8 mouse cellular contexts compared by ENCODE assay signal in genomic region chr10:78009184-78009944, GRCm38 (mm10). TPM values are rescaled to one million over a fixed set of nuclear protein-coding genes. Genes with fewer than 3 reads are reported as not detected.
A peak's percentile ranks its signal among the peaks of the same experiment; 100 is the strongest.
DNase-seq lines count a peak whose midpoint lies in the region; ATAC-seq and TF ChIP-seq lines count a peak whose summit lies in the region.

No protein-coding gene starts in this region.

- peaks cover 2 to 30% of the 10 kb centered on the region in 2 experiments for H3K36me3 ChIP-seq in CH12.LX (replicated peaks in 1 of 2; ENCODE audit: control insufficient read depth in 1 of 2, insufficient read depth in 1 of 2, low read length in 1 of 2)
- peaks cover 4% of the 10 kb centered on the region for H3K36me3 ChIP-seq in forebrain, embryonic 12.5 days (replicated peaks)
- H3K36me3 ChIP-seq in liver, postnatal 0 days (replicated peaks; ENCODE audit: insufficient read depth, low read length), result peaks cover 4% of the 10 kb centered on the region; the same call in 1 of the 2 replicates
- no peaks in the 10 kb centered on the region for H3K36me3 ChIP-seq in neural tube, embryonic 14.5 days (ENCODE audit: control insufficient read depth, insufficient read depth, low read length)

- H3K9me3 ChIP-seq in CH12.LX (replicated peaks; ENCODE audit: low read length), result peaks cover 1% of the 10 kb centered on the region
- no peaks in the 10 kb centered on the region for H3K9me3 ChIP-seq in forebrain, embryonic 12.5 days
- H3K9me3 ChIP-seq in liver, postnatal 0 days (ENCODE audit: low read length), result no peaks in the 10 kb centered on the region
- H3K9me3 ChIP-seq in neural tube, embryonic 14.5 days (ENCODE audit: control insufficient read depth, low read length), result no peaks in the 10 kb centered on the region

- peak; percentile 95 for DNase-seq in CH12.LX (ENCODE audit: extremely low read depth)
- DNase-seq in c-Kit-positive CD71-positive TER-119-negative erythroid progenitor cells, embryonic 14.5 days (ENCODE audit: low read depth), result peak; percentile 90
- peak; percentile 97 for DNase-seq in heart, postnatal 10 days
- DNase-seq in large intestine, adult 2 months (ENCODE audit: low read depth, low spot score), result peak; percentile 78
- peak; percentile 99 for DNase-seq in liver, postnatal 0 days
- peak; percentile 98 for DNase-seq in testis, postnatal 10 days (ENCODE audit: low spot score)

- peak overlapping the region; percentile 83 for H3K4me2 ChIP-seq in CH12.LX (ENCODE audit: insufficient read depth, low read depth, poor library complexity, severe bottlenecking)
- H3K4me2 ChIP-seq in forebrain, embryonic 12.5 days, result peak overlapping the region; percentile 85
- peak overlapping the region; percentile 87 for H3K4me2 ChIP-seq in liver, postnatal 0 days (ENCODE audit: low read depth, low read length)
- H3K4me2 ChIP-seq in neural tube, embryonic 14.5 days (ENCODE audit: low read depth, low read length), result peak overlapping the region; percentile 68

- dilution Hi-C loops in CH12.LX (cut with MboI; ENCODE audit: extremely low pct_ligation_motif_present, extremely low pct_unique_long_range_greater_than_20kb, low sequenced_read_pairs), result no loop called here

- peak overlapping the region; percentile 87 to 97 (median 96) for H3K4me3 ChIP-seq in CH12.LX (replicated peaks in 1 of 3; ENCODE audit: low read depth in 2 of 3, low read length in 2 of 3, poor library complexity in 1 of 3)
- peak overlapping the region; percentile 78 for H3K4me3 ChIP-seq in forebrain, embryonic 12.5 days (replicated peaks)
- H3K4me3 ChIP-seq in liver, postnatal 0 days (ENCODE audit: low read depth, low read length), result peak overlapping the region; percentile 80
- peak overlapping the region; percentile 81 for H3K4me3 ChIP-seq in neural tube, embryonic 14.5 days (ENCODE audit: low read depth, low read length)

- peaks cover 3% of the 10 kb centered on the region for H3K27me3 ChIP-seq in CH12.LX (replicated peaks)
- H3K27me3 ChIP-seq in forebrain, embryonic 12.5 days, result 0 out of 2 replicates have a peak, but pooled peaks cover 2% of the 10 kb centered on the region
- H3K27me3 ChIP-seq in liver, postnatal 0 days (ENCODE audit: insufficient read depth, low read length), result no peaks in the 10 kb centered on the region
- no peaks in the 10 kb centered on the region for H3K27me3 ChIP-seq in neural tube, embryonic 14.5 days (ENCODE audit: control insufficient read depth, insufficient read depth, low read length)

- H3K4me1 ChIP-seq in CH12.LX (ENCODE audit: control insufficient read depth in 1 of 2, insufficient read depth in 2 of 2), result peaks cover 12 to 32% of the 10 kb centered on the region in 2 experiments; a peak in 3 of 4 replicates
- peaks cover 33% of the 10 kb centered on the region for H3K4me1 ChIP-seq in forebrain, embryonic 12.5 days
- peaks cover 45% of the 10 kb centered on the region for H3K4me1 ChIP-seq in liver, postnatal 0 days (ENCODE audit: insufficient read depth)
- H3K4me1 ChIP-seq in neural tube, embryonic 14.5 days (ENCODE audit: control insufficient read depth, insufficient read depth, low read length), result peaks cover 19% of the 10 kb centered on the region

- peak; percentile 89 for TF ChIP-seq POLR2A in CH12.LX (IDR thresholded peaks at IDR 0.05; ENCODE audit: low read depth, low read length)

- peak; percentile 97 for ATAC-seq in forebrain, embryonic 12.5 days (ENCODE audit: low FRiP score)
- ATAC-seq in liver, postnatal 0 days, result peak; percentile 96
- peak; percentile 97 for ATAC-seq in neural tube, embryonic 14.5 days (ENCODE audit: low read depth)

- TF ChIP-seq EP300 in CH12.LX (IDR thresholded peaks at IDR 0.05; ENCODE audit: low read length), result no peak
- no peak for TF ChIP-seq EP300 in liver, postnatal 0 days (IDR thresholded peaks at IDR 0.05; ENCODE audit: low read depth)

- peak in 1 of 2 experiments; percentile 62; a peak in 2 of 4 replicates for TF ChIP-seq CTCF in CH12.LX (conservative IDR thresholded peaks at IDR 0.05 in 1 of 2, IDR thresholded peaks at IDR 0.05 in 1 of 2; ENCODE audit: low read depth in 2 of 2, low read length in 2 of 2)
- TF ChIP-seq CTCF in liver, postnatal 0 days (IDR thresholded peaks at IDR 0.05; ENCODE audit: low read depth), result peak; percentile 81

- intact Hi-C loops in heart, postnatal 10 days (cut with DNase I), result loop anchor here (2.0 to 10.0 kb wide), 2 partner anchors 25 to 565 kb away; partner anchors contain the start of gene Ilvbl

- in situ Hi-C loops in CH12.LX (cut with MboI; ENCODE audit: low pct_ligation_motif_present, low pct_unique_long_range_greater_than_20kb, low sequenced_read_pairs), result no loop called here

- peaks cover 14% of the 10 kb centered on the region for H3K79me2 ChIP-seq in CH12.LX (replicated peaks; ENCODE audit: control insufficient read depth, extremely low read depth, insufficient read depth, poor library complexity, severe bottlenecking)

- peak overlapping the region; percentile 90 for H3K27ac ChIP-seq in CH12.LX (ENCODE audit: insufficient read depth, low read depth)
- peak overlapping the region; percentile 98 for H3K27ac ChIP-seq in forebrain, embryonic 12.5 days
- H3K27ac ChIP-seq in liver, postnatal 0 days (ENCODE audit: low read depth), result peak overlapping the region; percentile 94
- peak overlapping the region; percentile 94 for H3K27ac ChIP-seq in neural tube, embryonic 14.5 days (ENCODE audit: low read depth, low read length)

- 0% methylated on average over 58 of the region's 59 CpGs for WGBS in forebrain, embryonic 12.5 days
- WGBS in large intestine, adult 2 months, result under 1% methylated on average over 59 of the region's 59 CpGs
- under 1% methylated on average over 59 of the region's 59 CpGs for WGBS in liver, postnatal 0 days (ENCODE audit: insufficient replicate concordance)
- WGBS in neural tube, embryonic 14.5 days, result under 1% methylated on average over 47 of the region's 59 CpGs

- peak overlapping the region; percentile 96 for H3K9ac ChIP-seq in CH12.LX (ENCODE audit: insufficient read depth, low read depth)
- peak overlapping the region; percentile 81 for H3K9ac ChIP-seq in forebrain, embryonic 12.5 days
- H3K9ac ChIP-seq in liver, postnatal 0 days (replicated peaks), result peak overlapping the region; percentile 70
- H3K9ac ChIP-seq in neural tube, embryonic 14.5 days (replicated peaks; ENCODE audit: low read depth, low read length), result peak overlapping the region; percentile 84

- no peak for TF ChIP-seq RAD21 in CH12.LX (IDR thresholded peaks at IDR 0.05; ENCODE audit: low read depth, low read length)

TF ChIP-seq in CH12.LX, 34 proteins besides CTCF, POLR2A, EP300 and RAD21 (continues in another document):
- no peak for TF ChIP-seq JUN (IDR thresholded peaks at IDR 0.05; ENCODE audit: insufficient read depth, low read depth, low read length)
- TF ChIP-seq ZC3H11A (IDR thresholded peaks at IDR 0.05; ENCODE audit: low read depth, low read length), result no peak

RNA-seq across cellular contexts. Expression of gene Pfkl, which starts 0.5 kb away (rescaled TPM):
- 113 and 210 TPM in 2 replicates for total RNA-seq in CH12.LX (2012; rRNA removed)
- 125 and 159 TPM in 2 replicates for total RNA-seq in CH12.LX (2014; rRNA removed)
- 95.9 and 106 TPM in 2 replicates for polyA plus RNA-seq in CH12.LX (2012; ENCODE audit: insufficient read length, low read depth)
- polyA plus RNA-seq in forebrain, embryonic 12.5 days (2016; fragmentation: Nextera tagmentation; extraction: Ambion mirVana), result 134 and 135 TPM in 2 replicates
- 100 to 1,000 TPM; 108 to 119 TPM for total RNA-seq in heart, postnatal 10 days (2021)
- polyA plus RNA-seq in large intestine, adult 2 months (2012; rRNA removed), result 29.8 and 41.2 TPM in 2 replicates
- 23.5 and 31.3 TPM in 2 replicates for polyA plus RNA-seq in liver, postnatal 0 days (2015; fragmentation: Nextera tagmentation; extraction: Ambion mirVana)
- 83.2 and 93.9 TPM in 2 replicates for polyA plus RNA-seq in neural tube, embryonic 14.5 days (2014; fragmentation: Nextera tagmentation; extraction: Ambion mirVana)

RNA-seq across cellular contexts. Expression of gene 1810043G02Rik, which starts 31.0 kb away (rescaled TPM):
- 5.1 and 6.2 TPM in 2 replicates for total RNA-seq in CH12.LX (2012; rRNA removed)
- 3.3 and 4.1 TPM in 2 replicates for total RNA-seq in CH12.LX (2014; rRNA removed)
- 3.3 and 4.3 TPM in 2 replicates for polyA plus RNA-seq in CH12.LX (2012; ENCODE audit: insufficient read length, low read depth)
- polyA plus RNA-seq in forebrain, embryonic 12.5 days (2016; fragmentation: Nextera tagmentation; extraction: Ambion mirVana), result 28.1 and 32.2 TPM in 2 replicates
- 1 to 10 TPM; 7.9 to 9.3 TPM for total RNA-seq in heart, postnatal 10 days (2021)
- polyA plus RNA-seq in large intestine, adult 2 months (2012; rRNA removed), result 10.4 and 13.1 TPM in 2 replicates
- 4.0 and 4.4 TPM in 2 replicates for polyA plus RNA-seq in liver, postnatal 0 days (2015; fragmentation: Nextera tagmentation; extraction: Ambion mirVana)
- 41.3 and 52.6 TPM in 2 replicates for polyA plus RNA-seq in neural tube, embryonic 14.5 days (2014; fragmentation: Nextera tagmentation; extraction: Ambion mirVana)

RNA-seq across cellular contexts. Expression of gene Dnmt3l, which starts 32.4 kb away (rescaled TPM):
- total RNA-seq in CH12.LX (2012; rRNA removed) (0.21 TPM in 1 of 2 replicates, not detected in the other), CH12.LX (2014; rRNA removed) (0.23 TPM in 1 of 2 replicates, not detected in the other)
- polyA plus RNA-seq in CH12.LX (2012; ENCODE audit: insufficient read length, low read depth), result not detected in 2 replicates
- not detected in 2 replicates for polyA plus RNA-seq in forebrain, embryonic 12.5 days (2016; fragmentation: Nextera tagmentation; extraction: Ambion mirVana)
- not detected for total RNA-seq in heart, postnatal 10 days (2021)
- 0.73 and 1.1 TPM in 2 replicates for polyA plus RNA-seq in large intestine, adult 2 months (2012; rRNA removed)
- polyA plus RNA-seq in liver, postnatal 0 days (2015; fragmentation: Nextera tagmentation; extraction: Ambion mirVana), result not detected in 2 replicates
- polyA plus RNA-seq in neural tube, embryonic 14.5 days (2014; fragmentation: Nextera tagmentation; extraction: Ambion mirVana), result not detected in 2 replicates

RNA-seq across cellular contexts. Expression of gene Aire, which starts 34.0 kb away (rescaled TPM):
- total RNA-seq in CH12.LX (2012; rRNA removed) (0.17 TPM in 1 of 2 replicates, not detected in the other), CH12.LX (2014; rRNA removed) (not detected in 2 replicates)
- polyA plus RNA-seq in CH12.LX (2012; ENCODE audit: insufficient read length, low read depth), result 0.16 TPM in 1 of 2 replicates, not detected in the other
- polyA plus RNA-seq in forebrain, embryonic 12.5 days (2016; fragmentation: Nextera tagmentation; extraction: Ambion mirVana), result 0.11 and 0.19 TPM in 2 replicates
- total RNA-seq in heart, postnatal 10 days (2021), result not detected
- polyA plus RNA-seq in large intestine, adult 2 months (2012; rRNA removed), result 0.34 and 0.53 TPM in 2 replicates
- not detected in 2 replicates for polyA plus RNA-seq in liver, postnatal 0 days (2015; fragmentation: Nextera tagmentation; extraction: Ambion mirVana)
- 0.21 TPM in 2 replicates for polyA plus RNA-seq in neural tube, embryonic 14.5 days (2014; fragmentation: Nextera tagmentation; extraction: Ambion mirVana)

RNA-seq across cellular contexts. Expression of gene Trpm2, which starts 39.0 kb away (rescaled TPM):
- total RNA-seq in CH12.LX (2012; rRNA removed) (0.25 and 0.34 TPM in 2 replicates), CH12.LX (2014; rRNA removed) (not detected in 2 replicates)
- 0.08 and 0.16 TPM in 2 replicates for polyA plus RNA-seq in CH12.LX (2012; ENCODE audit: insufficient read length, low read depth)
- 0.62 and 1.1 TPM in 2 replicates for polyA plus RNA-seq in forebrain, embryonic 12.5 days (2016; fragmentation: Nextera tagmentation; extraction: Ambion mirVana)
- under 1 TPM; 0.14 to 0.40 TPM for total RNA-seq in heart, postnatal 10 days (2021)
- 2.4 and 4.4 TPM in 2 replicates for polyA plus RNA-seq in large intestine, adult 2 months (2012; rRNA removed)
- polyA plus RNA-seq in liver, postnatal 0 days (2015; fragmentation: Nextera tagmentation; extraction: Ambion mirVana), result 1.5 and 1.7 TPM in 2 replicates
- 6.0 and 9.2 TPM in 2 replicates for polyA plus RNA-seq in neural tube, embryonic 14.5 days (2014; fragmentation: Nextera tagmentation; extraction: Ambion mirVana)

Comparison
In these comparisons a context has a peak if more than half of its experiments do, and no peak if none do; other contexts are left out.
1. Peak in every context shown above with its lines: DNase-seq, ATAC-seq, H3K4me3 ChIP-seq and H3K27ac ChIP-seq.